Mouse (Mus musculus): ENCODE measurements at regions not wholly inside any gene's neighbourhood (a gene's known extent, or its start where the extent isn't known, plus 50 kb on each side); places are given as distances from the start of the nearest gene placed in this dataset.
A peak's percentile ranks its signal among the peaks of the same experiment; 100 is the strongest.

- no peak for DNase-seq (ENCODE audit: low spot score in 2 of 2)
Measured at GRCm38 (mm10) chr6:16999451-17000139, 65.4 kb upstream of the Tes start.

- no peak for DNase-seq (ENCODE audit: low spot score in 2 of 2)
Measured at GRCm38 (mm10) chr6:16995495-16995936, 69.4 kb upstream of the Tes start.

- DNase-seq (ENCODE audit: low spot score in 2 of 2) = no peak
Measured at GRCm38 (mm10) chr6:16994711-16995110, 70.2 kb upstream of the Tes start.

GRCm38 (mm10) chr6:16991996-16992591, 72.9 kb upstream of the Tes start:
- no peak for DNase-seq (ENCODE audit: low spot score in 2 of 2)

- no peak for DNase-seq (ENCODE audit: low spot score in 2 of 2)
Measured at GRCm38 (mm10) chr6:16978206-16978505, 79.9 kb upstream of the Tfec start.

GRCm38 (mm10) chr6:16977392-16978205, 79.4 kb upstream of the Tfec start:
- no peak for DNase-seq (ENCODE audit: low spot score in 2 of 2)

GRCm38 (mm10) chr6:16965658-16966057, 67.4 kb upstream of the Tfec start:
- DNase-seq (ENCODE audit: low spot score in 2 of 2) = no peak

GRCm38 (mm10) chr6:16964362-16964761, 66.1 kb upstream of the Tfec start:
- no peak for DNase-seq (ENCODE audit: low spot score in 2 of 2)

GRCm38 (mm10) chr6:16963958-16964357, 65.7 kb upstream of the Tfec start:
- DNase-seq (ENCODE audit: low spot score in 2 of 2) = no peak

GRCm38 (mm10) chr6:16958102-16958501, 59.9 kb upstream of the Tfec start:
- DNase-seq (ENCODE audit: low spot score in 2 of 2) = peak in 1 of 2 experiments; percentile 4

- DNase-seq (ENCODE audit: low spot score in 2 of 2) = no peak
Measured at GRCm38 (mm10) chr6:16956771-16957435, 58.7 kb upstream of the Tfec start.
